Mouse (Mus musculus): ENCODE data around the gene Map3k13.

DNA sequence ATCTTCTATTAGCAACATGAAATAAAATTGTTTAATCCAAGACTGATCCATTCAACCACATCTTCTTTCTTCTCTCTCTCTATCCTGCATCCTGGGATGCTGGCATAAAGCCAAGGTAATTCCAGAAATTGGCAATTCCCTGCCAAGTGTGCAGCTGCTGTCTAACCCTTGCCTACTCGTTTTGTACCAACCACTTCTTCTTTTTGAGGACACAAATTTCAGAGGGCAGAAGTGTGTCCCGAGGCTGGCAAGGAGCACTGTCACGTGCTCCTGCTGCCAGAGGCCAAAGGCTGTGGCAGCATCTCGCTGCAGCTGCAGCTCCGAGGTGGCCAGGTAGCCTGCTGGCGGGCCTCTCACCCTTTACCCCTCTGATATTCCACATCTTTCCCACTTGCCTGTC, 87.0 kb downstream of the Map3k13 start:
- no peak for TF ChIP-seq POLR2A (IDR thresholded peaks at IDR 0.05; ENCODE audit: low read depth, low read length)
- no peak for TF ChIP-seq CTCF (IDR thresholded peaks at IDR 0.05; ENCODE audit: extremely low read depth, insufficient read depth, insufficient read length, insufficient replicate concordance)

All from spleen, adult 2 months (tissue).